11 mouse cellular contexts compared by ENCODE assay signal in the genomic region with DNA sequence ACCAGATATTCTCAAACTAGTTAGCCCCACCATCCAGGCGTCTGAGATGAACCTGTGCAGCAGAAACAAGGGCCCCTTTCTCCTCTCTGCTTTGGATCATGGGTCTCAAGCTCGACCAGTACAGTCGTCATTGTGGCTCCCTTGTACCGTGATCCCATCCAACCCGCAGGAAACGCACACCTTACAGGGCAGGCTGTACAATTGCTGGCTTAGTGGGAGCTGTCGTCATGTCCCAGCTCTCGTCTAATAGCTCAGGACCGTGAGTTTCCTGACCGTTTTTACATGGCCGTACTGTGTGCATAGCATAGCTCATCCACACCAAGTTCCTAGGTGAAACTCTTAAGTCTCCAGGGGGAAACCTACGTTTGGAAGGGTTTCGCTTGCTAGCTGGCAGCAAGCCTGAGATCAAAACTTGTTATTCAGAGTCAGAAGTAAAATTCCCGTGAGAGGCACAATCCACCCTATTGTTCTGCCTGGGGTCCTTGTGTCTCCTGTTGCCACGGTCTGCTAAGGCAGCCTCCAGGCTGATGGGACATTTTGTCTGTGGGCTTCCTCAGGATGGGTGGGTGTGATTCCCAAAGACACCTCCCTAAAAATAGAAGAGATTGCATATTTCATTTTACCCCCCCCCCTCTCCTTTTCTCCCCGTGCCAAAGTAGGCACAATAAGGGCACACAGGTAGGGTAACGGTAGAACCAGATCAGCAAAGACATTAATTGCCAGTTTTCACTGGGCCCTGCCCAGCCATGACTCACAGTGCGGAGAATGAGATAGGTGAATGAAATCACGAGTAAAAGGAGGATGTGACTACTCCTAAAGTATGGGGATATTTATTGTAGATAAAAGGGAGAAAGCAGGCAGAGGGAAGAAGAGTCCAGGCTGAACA.
A peak's percentile ranks its signal among the peaks of the same experiment; 100 is the strongest.
DNase-seq lines count a peak whose midpoint lies in the region; ATAC-seq lines count a peak whose summit lies in the region.
"Had no signal": no experiment of that assay in that cellular context is flagged by ENCODE, and none has a peak within 500 bp of the region (broad histone marks: within the 10 kb centered on the region; RNA-seq: fewer than 3 reads in every experiment).

No protein-coding gene starts in this region.

- WGBS in hindbrain, embryonic 10.5 days: 65% methylated on average over 19 of the region's 19 CpGs
- WGBS in hindbrain, embryonic 14.5 days: 59% methylated on average over 19 of the region's 19 CpGs
- 61% methylated on average over 19 of the region's 19 CpGs for WGBS in neural tube, embryonic 12.5 days
- 49% methylated on average over 19 of the region's 19 CpGs for WGBS in embryonic facial prominence, embryonic 12.5 days
- WGBS in limb, embryonic 11.5 days: 71% methylated on average over 19 of the region's 19 CpGs
- 61% methylated on average over 19 of the region's 19 CpGs for WGBS in intestine, embryonic 16.5 days

- H3K4me2 ChIP-seq in hindbrain, embryonic 14.5 days (replicated peaks): no peak overlapping the region
- H3K4me2 ChIP-seq in neural tube, embryonic 12.5 days (replicated peaks): no peak overlapping the region
- H3K4me2 ChIP-seq in embryonic facial prominence, embryonic 12.5 days (replicated peaks): peak overlapping the region; percentile 39
- H3K4me2 ChIP-seq in limb, embryonic 11.5 days (ENCODE audit: low read depth, severe bottlenecking): peak overlapping the region; percentile 3; the same call in 1 of the 2 replicates
- H3K4me2 ChIP-seq in intestine, embryonic 16.5 days (ENCODE audit: low read depth, low read length): no peak overlapping the region

- no peak for DNase-seq in hindbrain, embryonic 10.5 days (ENCODE audit: low spot score)
- DNase-seq in hindbrain, embryonic 14.5 days (ENCODE audit: low spot score): no peak
- no peak for DNase-seq in neural tube, embryonic 10.5 days (ENCODE audit: extremely low spot score, low spot score)
- DNase-seq in limb, embryonic 11.5 days (ENCODE audit: low spot score): no peak
- no peak for DNase-seq in adipocyte (ENCODE audit: low spot score)
- DNase-seq: lung, postnatal 14 days; right cerebral cortex, postnatal 14 days had no signal

- no peak overlapping the region for H3K9ac ChIP-seq in hindbrain, embryonic 14.5 days
- H3K9ac ChIP-seq in neural tube, embryonic 12.5 days: no peak overlapping the region
- no peak overlapping the region for H3K9ac ChIP-seq in embryonic facial prominence, embryonic 12.5 days
- no peak overlapping the region for H3K9ac ChIP-seq in limb, embryonic 11.5 days (ENCODE audit: low read length)
- no peak overlapping the region for H3K9ac ChIP-seq in intestine, embryonic 16.5 days (ENCODE audit: low read depth, low read length)

- no peaks in the 10 kb centered on the region for H3K9me3 ChIP-seq in hindbrain, embryonic 10.5 days
- H3K9me3 ChIP-seq in hindbrain, embryonic 14.5 days (ENCODE audit: control insufficient read depth, low read length): no peaks in the 10 kb centered on the region
- no peaks in the 10 kb centered on the region for H3K9me3 ChIP-seq in neural tube, embryonic 12.5 days
- no peaks in the 10 kb centered on the region for H3K9me3 ChIP-seq in embryonic facial prominence, embryonic 12.5 days
- no peaks in the 10 kb centered on the region for H3K9me3 ChIP-seq in limb, embryonic 11.5 days (ENCODE audit: control insufficient read depth, low read length)
- no peaks in the 10 kb centered on the region for H3K9me3 ChIP-seq in intestine, embryonic 16.5 days (ENCODE audit: control insufficient read depth, low read length)

- no peaks in the 10 kb centered on the region for H3K27me3 ChIP-seq in hindbrain, embryonic 10.5 days (ENCODE audit: insufficient read depth, poor library complexity, severe bottlenecking)
- H3K27me3 ChIP-seq in hindbrain, embryonic 14.5 days (ENCODE audit: control insufficient read depth, insufficient read depth, low read length): no peaks in the 10 kb centered on the region
- H3K27me3 ChIP-seq in neural tube, embryonic 12.5 days (replicated peaks): no peaks in the 10 kb centered on the region
- no peaks in the 10 kb centered on the region for H3K27me3 ChIP-seq in embryonic facial prominence, embryonic 12.5 days
- H3K27me3 ChIP-seq in limb, embryonic 11.5 days (ENCODE audit: control insufficient read depth, insufficient read depth, low read length): no peaks in the 10 kb centered on the region
- H3K27me3 ChIP-seq in intestine, embryonic 16.5 days (replicated peaks; ENCODE audit: control insufficient read depth, insufficient read depth, low read length): no peaks in the 10 kb centered on the region

- no peak overlapping the region for H3K4me3 ChIP-seq in hindbrain, embryonic 10.5 days
- no peak overlapping the region for H3K4me3 ChIP-seq in hindbrain, embryonic 14.5 days (replicated peaks; ENCODE audit: low read length)
- no peak overlapping the region for H3K4me3 ChIP-seq in neural tube, embryonic 12.5 days
- H3K4me3 ChIP-seq in embryonic facial prominence, embryonic 12.5 days: no peak overlapping the region
- H3K4me3 ChIP-seq in limb, embryonic 11.5 days (ENCODE audit: low read depth, low read length): no peak overlapping the region
- H3K4me3 ChIP-seq in intestine, embryonic 16.5 days (ENCODE audit: low read length): no peak overlapping the region
- H3K4me3 ChIP-seq: myocyte had no signal

- ATAC-seq in hindbrain, embryonic 14.5 days (ENCODE audit: low FRiP score): no peak
- 0 out of 2 replicates have a peak, but pooled peaks have one; percentile 41 for ATAC-seq in neural tube, embryonic 12.5 days (ENCODE audit: low FRiP score, low read depth)
- ATAC-seq in embryonic facial prominence, embryonic 12.5 days (ENCODE audit: insufficient number of reproducible peaks, insufficient read depth, low FRiP score, low TSS enrichment): 0 out of 2 replicates have a peak, but pooled peaks have one; percentile 59
- peak; percentile 28; the same call in 1 of the 2 replicates for ATAC-seq in limb, embryonic 11.5 days (ENCODE audit: insufficient number of reproducible peaks, low FRiP score, low TSS enrichment, low read depth)
- ATAC-seq in intestine, embryonic 16.5 days: no peak

- H3K4me1 ChIP-seq in hindbrain, embryonic 10.5 days (replicated peaks): peaks cover 16% of the 10 kb centered on the region
- peaks cover 3% of the 10 kb centered on the region; the same call in 1 of the 2 replicates for H3K4me1 ChIP-seq in hindbrain, embryonic 14.5 days (replicated peaks; ENCODE audit: control insufficient read depth, insufficient read depth, low read length)
- peaks cover 12% of the 10 kb centered on the region for H3K4me1 ChIP-seq in neural tube, embryonic 12.5 days
- peaks cover 12% of the 10 kb centered on the region; the same call in 1 of the 2 replicates for H3K4me1 ChIP-seq in embryonic facial prominence, embryonic 12.5 days
- H3K4me1 ChIP-seq in limb, embryonic 11.5 days (ENCODE audit: control insufficient read depth, insufficient read depth, low read length): peaks cover 2% of the 10 kb centered on the region; the same call in 1 of the 2 replicates
- H3K4me1 ChIP-seq in intestine, embryonic 16.5 days (ENCODE audit: control insufficient read depth, insufficient read depth, low read length): 0 out of 2 replicates have a peak, but pooled peaks cover 8% of the 10 kb centered on the region

- H3K27ac ChIP-seq in hindbrain, embryonic 10.5 days: peak overlapping the region; percentile 76
- no peak overlapping the region for H3K27ac ChIP-seq in hindbrain, embryonic 14.5 days
- H3K27ac ChIP-seq in neural tube, embryonic 12.5 days: no peak overlapping the region
- H3K27ac ChIP-seq in embryonic facial prominence, embryonic 12.5 days: no peak overlapping the region; the same call in 1 of the 2 replicates
- H3K27ac ChIP-seq in limb, embryonic 11.5 days (replicated peaks; ENCODE audit: low read depth, low read length): no peak overlapping the region
- no peak overlapping the region for H3K27ac ChIP-seq in intestine, embryonic 16.5 days (ENCODE audit: low read length)

- H3K36me3 ChIP-seq in hindbrain, embryonic 10.5 days: no peaks in the 10 kb centered on the region
- H3K36me3 ChIP-seq in hindbrain, embryonic 14.5 days (replicated peaks; ENCODE audit: control insufficient read depth, insufficient read depth): no peaks in the 10 kb centered on the region
- no peaks in the 10 kb centered on the region for H3K36me3 ChIP-seq in neural tube, embryonic 12.5 days
- H3K36me3 ChIP-seq in embryonic facial prominence, embryonic 12.5 days: no peaks in the 10 kb centered on the region
- H3K36me3 ChIP-seq in limb, embryonic 11.5 days (ENCODE audit: control insufficient read depth, insufficient read depth, low read length): no peaks in the 10 kb centered on the region
- no peaks in the 10 kb centered on the region for H3K36me3 ChIP-seq in intestine, embryonic 16.5 days (ENCODE audit: control insufficient read depth, insufficient read depth, low read length)

Comparison
In these comparisons a context has a peak if more than half of its experiments do, and no peak if none do; other contexts are left out.
1. ATAC-seq: peak in neural tube, embryonic 12.5 days (single experiment), embryonic facial prominence, embryonic 12.5 days (single experiment) and limb, embryonic 11.5 days (single experiment); none in hindbrain, embryonic 14.5 days (single experiment) and intestine, embryonic 16.5 days (single experiment).
2. H3K4me2 ChIP-seq: peak in embryonic facial prominence, embryonic 12.5 days (single experiment) and limb, embryonic 11.5 days (single experiment); none in hindbrain, embryonic 14.5 days (single experiment), neural tube, embryonic 12.5 days (single experiment) and intestine, embryonic 16.5 days (single experiment).